Mouse (Mus musculus) heart, adult 8-10 months (tissue): ENCODE measurements around the gene Wfikkn1. TPM values are rescaled to one million over a fixed set of nuclear protein-coding genes. Genes with fewer than 3 reads are reported as not detected.

Experiments used
- microRNA-seq: library from miRNA; unstranded; fragments of <30 nt; microRNA quantifications from one replicate; pipeline ENCODE4 v1.2.0, GENCODE M21; 2022
- total RNA-seq, 4 experiments: library from RNA; stranded (reverse); gene quantifications; 2 replicates each; pipeline ENCODE4 v1.2.4; 2022

Gene Wfikkn1
- total RNA-seq, 4 experiments from 2014 or later, result 0.44 to 0.57 (median 0.51) TPM

Small RNAs within 50 kb of the gene (microRNA-seq; reads per million reads assigned to microRNA genes)
- gene Mir3082, result 2.5 reads per million

Other genes starting within 250 kb of the Wfikkn1 start
- 1 to 10 TPM in 2 of 4 experiments, not detected in 2; 1.1 to 2.0 TPM for gene Gng13, start 163.7 kb downstream of the Wfikkn1 start, total RNA-seq
- gene Chtf18, start 153.4 kb downstream of the Wfikkn1 start, total RNA-seq, result 1 to 10 TPM; 1.2 to 2.1 (median 1.6) TPM
- 1 to 10 TPM; 4.5 to 5.3 (median 4.6) TPM for gene Rpusd1, start 153.2 kb downstream of the Wfikkn1 start, total RNA-seq
- gene Mslnl, start 144.8 kb downstream of the Wfikkn1 start, total RNA-seq, result not detected
- gene Msln, start 126.5 kb downstream of the Wfikkn1 start, total RNA-seq, result 10 to 100 TPM in 3 of 4 experiments, 1 to 10 TPM in 1; 9.8 to 20.9 (median 17.6) TPM
- 10 to 100 TPM; 43.8 to 48.8 (median 46.6) TPM for gene Narfl, start 107.1 kb downstream of the Wfikkn1 start, total RNA-seq
- gene Haghl, start 95.2 kb downstream of the Wfikkn1 start, total RNA-seq, result 10 to 100 TPM in 3 of 4 experiments, 1 to 10 TPM in 1; 8.5 to 18.4 (median 12.1) TPM
- gene Ccdc78, start 94.3 kb downstream of the Wfikkn1 start, total RNA-seq, result under 1 TPM in 1 of 4 experiments, not detected in 3; 0.38 TPM
- 10 to 100 TPM; 40.7 to 49.9 (median 44.9) TPM for gene Fam173a, start 88.0 kb downstream of the Wfikkn1 start, total RNA-seq
- 1 to 10 TPM in 1 of 4 experiments, under 1 TPM in 1, not detected in 2; 0.72 to 1.8 TPM for gene AC134908.4, start 85.2 kb downstream of the Wfikkn1 start, total RNA-seq
- gene Metrn, start 83.7 kb downstream of the Wfikkn1 start, total RNA-seq, result 10 to 100 TPM; 58.8 to 75.3 (median 65.7) TPM
- 1 to 10 TPM; 1.2 to 1.9 (median 1.5) TPM for gene Fbxl16, start 71.8 kb downstream of the Wfikkn1 start, total RNA-seq
- 10 to 100 TPM; 11.2 to 12.6 (median 12.1) TPM for gene Wdr24, start 57.2 kb downstream of the Wfikkn1 start, total RNA-seq
- 10 to 100 TPM; 34.2 to 39.6 (median 34.8) TPM for gene Jmjd8, start 52.0 kb downstream of the Wfikkn1 start, total RNA-seq
- gene Stub1, start 47.5 kb downstream of the Wfikkn1 start, total RNA-seq, result 100 to 1,000 TPM; 129 to 137 (median 130) TPM
- gene Rhbdl1, start 43.6 kb downstream of the Wfikkn1 start, total RNA-seq, result 1 to 10 TPM in 3 of 4 experiments, under 1 TPM in 1; 0.97 to 5.1 (median 1.6) TPM
- gene Gm20683, start 39.1 kb downstream of the Wfikkn1 start, total RNA-seq, result 1 to 10 TPM; 2.2 to 4.4 (median 3.8) TPM
- gene Rhot2, start 36.0 kb downstream of the Wfikkn1 start, total RNA-seq, result 100 to 1,000 TPM; 128 to 153 (median 135) TPM
- 1 to 10 TPM; 1.4 to 2.1 (median 1.6) TPM for gene Wdr90, start 19.4 kb downstream of the Wfikkn1 start, total RNA-seq
- 100 to 1,000 TPM; 211 to 282 (median 267) TPM for gene Mcrip2, start 12.1 kb downstream of the Wfikkn1 start, total RNA-seq
- gene Mettl26, start 5.8 kb downstream of the Wfikkn1 start, total RNA-seq, result 10 to 100 TPM; 13.6 to 16.8 (median 14.5) TPM
- 10 to 100 TPM; 17.3 to 20.1 (median 17.7) TPM for gene Rab40c, start 38.9 kb upstream of the Wfikkn1 start, total RNA-seq
- 10 to 100 TPM; 37.3 to 48.3 (median 47.8) TPM for gene Pigq, start 64.1 kb upstream of the Wfikkn1 start, total RNA-seq
- gene Nhlrc4, start 64.1 kb upstream of the Wfikkn1 start, total RNA-seq, result under 1 TPM in 1 of 4 experiments, not detected in 3; 0.41 TPM
- gene A930017K11Rik, start 71.7 kb upstream of the Wfikkn1 start, total RNA-seq, result under 1 TPM; 0.24 to 0.85 (median 0.36) TPM
- gene Capn15, start 104.9 kb upstream of the Wfikkn1 start, total RNA-seq, result 1 to 10 TPM; 5.4 to 8.1 (median 6.8) TPM
- 10 to 100 TPM; 30.0 to 33.6 (median 32.2) TPM for gene Rab11fip3, start 188.7 kb upstream of the Wfikkn1 start, total RNA-seq
- 10 to 100 TPM; 10.2 to 11.2 (median 11.0) TPM for gene Decr2, start 209.5 kb upstream of the Wfikkn1 start, total RNA-seq
- 1 to 10 TPM; 5.0 to 7.6 (median 5.9) TPM for gene Nme4, start 214.7 kb upstream of the Wfikkn1 start, total RNA-seq
- gene Tmem8, start 232.4 kb upstream of the Wfikkn1 start, total RNA-seq, result 1 to 10 TPM; 6.0 to 7.0 (median 6.2) TPM
- gene Mrpl28, start 242.6 kb upstream of the Wfikkn1 start, total RNA-seq, result 100 to 1,000 TPM; 160 to 201 (median 177) TPM